Mouse (Mus musculus) cerebellum, adult 2 months (tissue): ENCODE data around the gene Emc6.

Experiments
- CTCF ChIP-seq: fragments of 200-500 bp; IDR thresholded peaks from 2 replicates; pipeline ENCODE4 v1.5.1; 2011; ENCODE audit warnings: low read depth, mild to moderate bottlenecking, control low read depth, low read length, moderate library complexity, borderline replicate concordance; ENCODE audit not compliant: insufficient read depth
- POLR2A ChIP-seq: fragments of 200-500 bp; IDR thresholded peaks from 2 replicates; pipeline ENCODE4 v1.6.1; 2011; ENCODE audit warnings: low read length, control low read depth, borderline replicate concordance; ENCODE audit not compliant: insufficient read depth

DNA sequence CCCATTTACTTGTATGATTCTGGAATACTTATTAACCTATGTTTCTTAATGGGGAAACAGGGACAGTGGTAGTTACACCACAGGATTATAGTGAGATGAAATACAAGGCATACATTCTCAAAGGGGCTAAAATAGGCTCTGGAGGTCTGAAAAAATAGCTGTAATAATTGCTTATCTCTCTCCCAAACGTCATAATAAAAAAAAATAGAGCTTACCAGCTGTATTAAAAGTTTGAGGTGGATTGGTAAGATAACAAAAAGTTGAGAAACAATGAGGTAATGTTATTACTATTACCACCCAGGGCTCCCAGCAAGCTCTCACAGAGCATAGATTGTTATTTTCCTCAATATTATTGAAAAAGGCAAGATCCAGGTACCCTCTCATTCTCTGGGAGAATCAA lies 21.4 kb upstream of the Emc6 start:
- TF ChIP-seq CTCF (no peak), POLR2A (no peak)
